Mouse (Mus musculus) bone marrow macrophage, adult 2 months (primary cell): ENCODE data around the gene Pithd1.

Source experiments
- CTCF ChIP-seq: IDR thresholded peaks from 2 replicates; pipeline ENCODE4 v1.5.1; 2012; ENCODE audit warnings: low read depth, mild to moderate bottlenecking, low read length, moderate library complexity
- POLR2A ChIP-seq: IDR thresholded peaks from 2 replicates; pipeline ENCODE4 v1.6.1; 2012; ENCODE audit warnings: mild to moderate bottlenecking, low read depth, low read length, borderline replicate concordance

GRCm38 (mm10) chr4:135950365-135950764 lies 36.7 kb downstream of the Pithd1 start:
- TF ChIP-seq CTCF = no peak
- no peak for TF ChIP-seq POLR2A
